Mouse (Mus musculus): ENCODE data around the gene Gm20521. TPM values are rescaled to one million over a fixed set of nuclear protein-coding genes. Genes with fewer than 3 reads are reported as not detected.
A peak's percentile ranks its signal among the peaks of the same experiment; 100 is the strongest.

Gene Gm20521
- polyA plus RNA-seq, 1 experiment from 2014 or later, result not detected

DNA sequence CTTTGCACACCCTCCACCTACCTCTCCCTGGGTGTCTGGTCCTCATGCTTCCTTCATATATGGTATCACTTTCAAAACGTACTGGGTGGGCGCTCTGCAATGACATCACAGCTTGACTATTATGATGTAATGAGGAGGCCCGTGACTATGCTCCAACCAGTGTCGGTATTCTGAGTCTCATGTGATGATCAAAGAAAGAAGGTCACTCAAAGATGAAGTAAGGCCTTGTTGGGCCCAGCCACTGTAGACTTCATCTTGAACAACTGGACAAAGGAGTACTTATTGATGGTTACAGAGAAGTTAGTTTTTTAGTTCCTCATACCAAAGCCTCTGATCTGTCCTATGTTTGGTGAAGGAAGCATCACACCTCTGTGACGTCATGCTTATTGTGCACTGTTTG, 12.4 kb upstream of the Gm20521 start, which contains the start of gene Homez:
TSS of gene Homez (minus strand) at position 101 of the 400 bp plus-strand sequence.
- WGBS, result 89% methylated on average over 5 of the region's 5 CpGs
- Histone ChIP-seq H3K36me3 (no peaks in the 10 kb centered on the region), H3K4me3 (no peak within 1 kb of the TSS), H3K27ac (replicated peaks) (no peak within 1 kb of the TSS), H3K9me3 (replicated peaks) (no peaks in the 10 kb centered on the region), H3K4me1 (peaks cover 6% of the 10 kb centered on the region), H3K27me3 (ENCODE audit: low read depth, poor library complexity, severe bottlenecking) (peaks cover 8% of the 10 kb centered on the region; the same call in 1 of the 2 replicates)
- DNase-seq (ENCODE audit: low spot score), result no peak

GRCm38 (mm10) chr14:54874165-54874564, 9.1 kb upstream of the Gm20521 start:
- Histone ChIP-seq H3K4me1 (peaks cover 26% of the 10 kb centered on the region), H3K27me3 (ENCODE audit: low read depth, poor library complexity, severe bottlenecking) (peaks cover 27% of the 10 kb centered on the region), H3K27ac (replicated peaks) (no peak overlapping the region), H3K9me3 (replicated peaks) (no peaks in the 10 kb centered on the region), H3K4me3 (no peak overlapping the region), H3K36me3 (no peaks in the 10 kb centered on the region)
- no peak for DNase-seq (ENCODE audit: low spot score)
- 88% methylated on average over 3 of the region's 3 CpGs for WGBS

DNA sequence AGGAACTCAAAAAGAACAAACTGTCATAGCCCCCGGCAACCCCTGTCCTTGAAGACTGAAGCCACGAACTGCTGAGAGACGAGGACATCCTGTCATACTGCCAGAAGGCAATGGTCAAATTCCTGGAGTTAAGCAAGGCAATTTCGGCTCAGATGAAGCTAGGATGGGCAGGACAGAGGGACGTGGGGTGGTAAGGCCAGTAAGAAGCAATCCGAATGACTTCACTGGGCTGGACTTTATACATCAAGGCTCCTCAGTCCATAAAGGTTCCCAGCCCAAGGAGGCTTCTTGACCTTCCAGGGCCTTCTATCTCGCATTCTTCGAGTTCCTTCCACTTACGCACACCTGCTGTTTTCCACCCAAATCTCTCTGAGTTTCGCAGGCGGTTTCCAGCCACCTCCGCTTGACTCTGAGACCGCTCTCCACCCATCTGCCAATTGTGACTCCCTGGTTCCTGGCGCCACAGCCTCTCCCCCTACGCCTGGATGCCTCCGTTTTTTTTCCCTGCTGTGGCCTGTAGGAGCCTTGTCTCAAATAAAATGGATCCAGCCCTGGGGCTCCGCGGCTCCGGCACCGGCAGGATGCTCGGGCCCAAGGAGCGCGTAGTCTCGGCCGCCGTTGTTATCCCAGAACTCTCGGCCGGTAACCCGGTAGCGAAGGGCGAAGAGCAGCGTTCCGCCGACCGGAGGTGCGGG, 7.2 kb upstream of the Gm20521 start:
- DNase-seq (ENCODE audit: low spot score), result no peak
- WGBS, result 2% methylated on average over 36 of the region's 36 CpGs
- Histone ChIP-seq H3K4me1 (peaks cover 26% of the 10 kb centered on the region), H3K27ac (replicated peaks) (peak overlapping the region; percentile 90), H3K27me3 (ENCODE audit: low read depth, poor library complexity, severe bottlenecking) (peaks cover 27% of the 10 kb centered on the region), H3K4me3 (peak overlapping the region; percentile 85), H3K9me3 (replicated peaks) (no peaks in the 10 kb centered on the region), H3K36me3 (no peaks in the 10 kb centered on the region)

DNA sequence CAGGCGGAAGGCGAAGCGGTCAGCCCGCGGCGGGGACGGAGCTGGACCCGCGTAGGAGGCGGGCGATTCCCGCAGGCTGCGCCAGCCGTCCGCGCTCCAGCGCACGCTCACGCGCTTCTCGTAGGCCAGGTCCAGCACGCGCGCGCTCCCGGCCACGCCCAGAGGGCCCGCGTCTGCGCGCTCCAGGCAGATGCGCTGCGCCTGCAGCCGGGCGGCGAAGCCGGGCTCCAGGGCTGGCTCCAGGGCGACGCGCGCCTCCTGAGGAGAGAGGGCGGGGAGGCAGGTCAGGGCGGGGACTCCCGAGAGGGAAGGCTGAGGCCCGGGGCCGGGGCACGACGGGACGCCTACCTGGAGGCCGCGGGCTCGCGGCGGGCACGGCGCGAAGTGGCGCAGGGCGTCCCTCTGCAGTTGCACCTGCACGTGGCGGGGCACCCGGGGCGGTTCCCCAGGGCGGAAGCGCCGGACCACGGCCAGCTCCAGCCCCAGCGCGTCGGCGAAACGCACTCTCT, 6.6 kb upstream of the Gm20521 start:
- peak overlapping the region; percentile 90 for H3K27ac ChIP-seq (replicated peaks)
- WGBS, result under 1% methylated on average over 72 of the region's 72 CpGs
- no peaks in the 10 kb centered on the region for H3K36me3 ChIP-seq
- H3K27me3 ChIP-seq (ENCODE audit: low read depth, poor library complexity, severe bottlenecking), result peaks cover 27% of the 10 kb centered on the region
- peak overlapping the region; percentile 85 for H3K4me3 ChIP-seq
- no peaks in the 10 kb centered on the region for H3K9me3 ChIP-seq (replicated peaks)
- DNase-seq (ENCODE audit: low spot score), result peak; percentile 89
- H3K4me1 ChIP-seq, result peaks cover 26% of the 10 kb centered on the region

- Histone ChIP-seq H3K4me1 (peaks cover 26% of the 10 kb centered on the region), H3K36me3 (no peaks in the 10 kb centered on the region), H3K27ac (replicated peaks) (peak within 1 kb of the TSS; percentile 90), H3K9me3 (replicated peaks) (no peaks in the 10 kb centered on the region), H3K27me3 (ENCODE audit: low read depth, poor library complexity, severe bottlenecking) (peaks cover 27% of the 10 kb centered on the region), H3K4me3 (peak within 1 kb of the TSS; percentile 85)
- peak; percentile 69 for DNase-seq (ENCODE audit: low spot score)
- under 1% methylated on average over 60 of the region's 61 CpGs for WGBS
These were observed 6.1 kb upstream of the Gm20521 start, which contains the start of gene Ppp1r3e for GRCm38 (mm10) chr14:54877048-54877715. TSS of gene Ppp1r3e (minus strand) at chr14:54877550.

- H3K27ac ChIP-seq (replicated peaks), result peak overlapping the region; percentile 91
- H3K4me1 ChIP-seq, result peaks cover 29% of the 10 kb centered on the region
- DNase-seq (ENCODE audit: low spot score), result no peak
- 41% methylated on average over 21 of the region's 21 CpGs for WGBS
- no peaks in the 10 kb centered on the region for H3K9me3 ChIP-seq (replicated peaks)
- H3K4me3 ChIP-seq, result peak overlapping the region; percentile 76
- peaks cover 25% of the 10 kb centered on the region for H3K36me3 ChIP-seq
- H3K27me3 ChIP-seq (ENCODE audit: low read depth, poor library complexity, severe bottlenecking), result no peaks in the 10 kb centered on the region
These were observed 926 bp downstream of the Gm20521 start for GRCm38 (mm10) chr14:54884022-54884712.

DNA sequence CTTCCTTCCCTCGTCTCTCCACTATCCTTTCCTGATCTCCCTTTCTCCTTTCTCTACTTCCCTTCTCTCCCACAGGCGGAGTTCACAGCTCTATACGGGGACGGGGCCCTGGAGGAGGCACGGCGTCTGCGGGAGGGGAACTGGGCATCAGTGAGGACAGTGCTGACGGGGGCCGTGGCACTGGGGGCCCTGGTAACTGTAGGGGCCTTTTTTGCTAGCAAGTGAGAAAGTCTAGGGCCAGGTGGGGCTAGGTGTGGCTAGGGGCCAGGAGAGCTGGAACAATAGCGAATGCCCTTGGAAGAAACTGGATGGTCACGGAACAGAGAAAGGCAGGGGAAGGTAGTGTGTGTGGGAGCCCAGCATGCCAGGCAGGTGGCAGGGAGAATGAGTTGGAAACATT, 2.1 kb downstream of the Gm20521 start:
- H3K27ac ChIP-seq (replicated peaks), result no peak overlapping the region

DNA sequence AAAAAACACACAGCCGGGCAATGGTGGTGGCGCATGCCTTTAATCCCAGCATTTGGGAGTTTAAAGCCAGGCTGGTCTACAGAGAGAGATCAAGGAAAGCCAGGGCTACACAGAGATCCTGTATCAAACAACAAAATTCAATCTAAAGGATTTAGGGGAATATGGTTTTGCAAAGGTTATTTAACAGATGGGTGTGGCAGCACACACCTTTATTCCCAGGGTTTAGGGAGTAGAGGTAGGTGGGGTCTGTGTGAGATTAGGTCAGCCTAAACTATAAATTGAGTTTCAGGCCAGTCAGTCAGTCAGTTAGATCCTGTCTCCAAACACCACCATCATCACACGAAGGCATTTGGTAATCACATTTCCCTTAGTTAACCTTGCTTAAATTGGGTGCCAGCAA, 9.0 kb downstream of the Gm20521 start, which contains the start of gene Pabpn1:
TSS of gene Pabpn1 (plus strand) at position 301 of the 400 bp plus-strand sequence.
- no peak for DNase-seq (ENCODE audit: low spot score)
- Histone ChIP-seq H3K36me3 (peaks cover 22% of the 10 kb centered on the region), H3K9me3 (replicated peaks) (no peaks in the 10 kb centered on the region), H3K4me3 (peak within 1 kb of the TSS; percentile 98), H3K4me1 (peaks cover 19% of the 10 kb centered on the region), H3K27ac (replicated peaks) (peak within 1 kb of the TSS; percentile 100), H3K27me3 (ENCODE audit: low read depth, poor library complexity, severe bottlenecking) (no peaks in the 10 kb centered on the region)
- WGBS, result 91% methylated on average over 3 of the region's 3 CpGs

More for the DNA sequence above, 2.1 kb downstream of the Gm20521 start:
- Histone ChIP-seq H3K4me1 (peaks cover 29% of the 10 kb centered on the region), H3K4me3 (no peak overlapping the region), H3K9me3 (replicated peaks) (no peaks in the 10 kb centered on the region), H3K36me3 (peaks cover 25% of the 10 kb centered on the region), H3K27me3 (ENCODE audit: low read depth, poor library complexity, severe bottlenecking) (no peaks in the 10 kb centered on the region)
- DNase-seq (ENCODE audit: low spot score), result no peak
- WGBS, result 92% methylated on average over 11 of the region's 11 CpGs

DNA sequence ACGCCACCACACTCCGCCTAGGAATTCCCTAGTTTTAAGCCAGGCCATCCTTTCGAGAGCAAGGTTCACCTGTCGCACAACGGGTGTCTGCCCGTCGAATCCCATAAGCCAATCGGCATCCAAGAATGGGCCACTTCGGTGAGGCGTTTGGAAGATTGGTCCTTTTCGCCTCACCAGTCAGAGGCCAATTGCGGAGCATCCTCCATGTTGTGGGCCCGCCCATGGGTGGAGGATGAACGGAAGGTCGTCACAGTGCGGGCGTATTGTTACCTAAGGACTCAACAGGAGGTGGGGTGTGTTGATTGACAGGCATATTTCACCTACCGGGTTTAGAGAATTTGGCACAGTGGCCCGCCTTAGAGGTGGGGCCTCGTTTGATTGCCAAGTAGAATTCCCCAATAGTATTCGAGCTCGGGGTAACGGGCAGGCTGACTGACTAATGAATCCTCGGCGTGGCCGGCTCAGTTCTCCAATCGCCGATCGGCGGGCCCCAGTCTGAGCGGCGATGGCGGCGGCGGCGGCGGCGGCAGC, 10.5 kb downstream of the Gm20521 start:
- Histone ChIP-seq H3K27me3 (ENCODE audit: low read depth, poor library complexity, severe bottlenecking) (no peaks in the 10 kb centered on the region), H3K36me3 (peaks cover 35% of the 10 kb centered on the region), H3K27ac (replicated peaks) (peak overlapping the region; percentile 100), H3K4me1 (peaks cover 19% of the 10 kb centered on the region), H3K4me3 (peak overlapping the region; percentile 98), H3K9me3 (replicated peaks) (no peaks in the 10 kb centered on the region)
- DNase-seq (ENCODE audit: low spot score), result peak; percentile 96
- under 1% methylated on average over 38 of the region's 38 CpGs for WGBS

DNA sequence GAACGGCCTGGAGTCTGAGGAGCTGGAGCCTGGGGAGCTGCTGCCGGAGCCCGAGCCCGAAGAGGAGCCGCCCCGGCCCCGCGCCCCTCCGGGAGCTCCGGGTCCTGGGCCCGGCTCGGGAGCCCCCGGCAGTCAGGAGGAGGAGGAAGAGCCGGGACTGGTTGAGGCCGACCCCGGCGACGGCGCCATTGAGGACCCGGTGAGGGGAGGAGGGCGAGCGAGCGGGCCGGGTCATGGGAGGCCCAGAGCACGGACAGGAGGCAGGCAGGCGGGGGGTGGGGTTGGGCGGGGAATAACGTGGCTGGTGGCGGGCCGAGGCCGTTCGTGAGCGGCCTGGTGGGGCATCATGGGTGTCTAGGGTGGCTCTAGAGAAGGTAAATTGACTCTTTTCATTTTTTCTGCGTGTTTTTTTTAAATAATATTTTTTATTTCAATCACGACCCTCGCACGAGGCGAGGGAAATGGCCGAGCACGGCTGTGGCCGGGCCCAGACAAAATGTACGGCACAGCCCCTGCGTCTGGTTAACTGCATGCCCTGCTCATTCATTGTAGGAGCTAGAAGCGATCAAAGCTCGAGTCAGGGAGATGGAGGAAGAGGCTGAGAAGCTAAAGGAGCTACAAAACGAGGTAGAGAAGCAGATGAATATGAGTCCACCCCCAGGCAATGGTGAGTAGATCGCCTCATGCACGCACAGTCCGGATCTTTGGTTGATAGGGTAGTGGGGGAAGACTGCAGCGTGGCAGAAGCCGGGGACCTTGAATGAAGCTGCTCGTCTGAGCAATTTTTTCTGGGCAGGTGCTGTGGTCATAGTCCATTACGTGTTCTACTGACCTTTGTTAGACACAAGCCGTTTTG, 11.3 kb downstream of the Gm20521 start:
- Histone ChIP-seq H3K9me3 (replicated peaks) (no peaks in the 10 kb centered on the region), H3K4me3 (peak overlapping the region; percentile 98), H3K4me1 (peaks cover 19% of the 10 kb centered on the region), H3K27ac (replicated peaks) (peak overlapping the region; percentile 100), H3K27me3 (ENCODE audit: low read depth, poor library complexity, severe bottlenecking) (no peaks in the 10 kb centered on the region), H3K36me3 (peaks cover 41% of the 10 kb centered on the region)
- DNase-seq (ENCODE audit: low spot score), result peak; percentile 48
- under 1% methylated on average over 54 of the region's 54 CpGs for WGBS

GRCm38 (mm10) chr14:54897445-54897844, 14.2 kb downstream of the Gm20521 start:
- no peaks in the 10 kb centered on the region for H3K27me3 ChIP-seq (ENCODE audit: low read depth, poor library complexity, severe bottlenecking)
- WGBS, result 78% methylated on average over 2 of the region's 2 CpGs
- no peak for DNase-seq (ENCODE audit: low spot score)
- no peak overlapping the region for H3K4me3 ChIP-seq
- peaks cover 41% of the 10 kb centered on the region for H3K36me3 ChIP-seq
- H3K27ac ChIP-seq (replicated peaks), result no peak overlapping the region
- H3K9me3 ChIP-seq (replicated peaks), result no peaks in the 10 kb centered on the region
- H3K4me1 ChIP-seq, result peaks cover 19% of the 10 kb centered on the region

Measured in midbrain, embryonic 10.5 days (tissue).